Mouse (Mus musculus) midbrain, embryonic 11.5 days (tissue): ENCODE results near the gene Rtraf. TPM values are rescaled to one million over a fixed set of nuclear protein-coding genes. Genes with fewer than 3 reads are reported as not detected.
"Not testable (repeated sequence)": the region's sequence is repeated elsewhere in the genome, so short reads cannot be mapped to it uniquely, and the experiment has no call there.

ENCODE experiments used
- ATAC-seq: fragments of 200-750 bp; cut with Nextera tagmentation; 2 replicates; pipeline ENCODE4 v1.8.0; 2017; ENCODE audit warnings: moderate TSS enrichment, moderate library complexity; ENCODE audit not compliant: low FRiP score
- DNase-seq: peaks from one replicate; pipeline ENCODE4 v3.0.0; 2015; ENCODE audit warnings: low spot score; ENCODE audit errors: missing footprints
- H3K27ac ChIP-seq: fragments of 300-500 bp; sonication (generic); 2 replicates; pipeline ENCODE4 v1.5.1; 2014; ENCODE audit warnings: low read depth, low read length
- H3K27me3 ChIP-seq: fragments of 300-500 bp; sonication (generic); 2 replicates; pipeline ENCODE4 v1.6.1; 2014; ENCODE audit warnings: mild to moderate bottlenecking, low read length, moderate library complexity, mixed read lengths; ENCODE audit not compliant: control insufficient read depth, insufficient read depth
- H3K36me3 ChIP-seq: fragments of 300-500 bp; sonication (generic); 2 replicates; pipeline ENCODE4 v1.6.1; 2014; ENCODE audit warnings: mild to moderate bottlenecking, low read length, moderate library complexity, mixed read lengths; ENCODE audit not compliant: control insufficient read depth, insufficient read depth
- H3K4me1 ChIP-seq: fragments of 300-500 bp; sonication (generic); 2 replicates; pipeline ENCODE4 v1.6.1; 2014; ENCODE audit warnings: low read length; ENCODE audit not compliant: control insufficient read depth, insufficient read depth
- H3K4me2 ChIP-seq: fragments of 300-500 bp; sonication (generic); 2 replicates; pipeline ENCODE4 v1.6.1; 2014; ENCODE audit warnings: mild to moderate bottlenecking, moderate library complexity
- H3K4me3 ChIP-seq: fragments of 300-500 bp; sonication (generic); 2 replicates; pipeline ENCODE4 v1.5.1; 2014; ENCODE audit warnings: low read depth, low read length
- H3K9ac ChIP-seq: fragments of 300-500 bp; sonication (generic); 2 replicates; pipeline ENCODE4 v1.6.1; 2014; ENCODE audit warnings: low read length
- H3K9me3 ChIP-seq: fragments of 300-500 bp; sonication (generic); 2 replicates; pipeline ENCODE4 v1.6.1; 2016; ENCODE audit warnings: low read length; ENCODE audit not compliant: control insufficient read depth
- WGBS: fragments of 180-500 bp; shearing (Covaris S2); extraction: QIAGEN DNeasy Blood & Tissue Kit; methylation state at CpG from one replicate; pipeline ENCODE4 v1.1.7; 2014; 5-methylcytosine and 5-hydroxymethylcytosine counted together
- polyA plus RNA-seq: library from polyadenylated mRNA; unstranded; fragments of >200 nt; fragmentation: Nextera tagmentation; extraction: Ambion mirVana; gene quantifications from 2 replicates; pipeline ENCODE4 v1.2.1, GENCODE M21; 2014

The Rtraf gene
- polyA plus RNA-seq: 277 and 280 TPM in 2 replicates

- under 1% methylated on average over 80 of the region's 80 CpGs for WGBS
- peak within 1 kb of the TSS; percentile 90 for H3K4me3 ChIP-seq
- peak within 1 kb of the TSS; percentile 96 for H3K9ac ChIP-seq
- DNase-seq: peak; percentile 99
- no peaks in the 10 kb centered on the region for H3K9me3 ChIP-seq
- peaks cover 8% of the 10 kb centered on the region for H3K4me1 ChIP-seq
- H3K27me3 ChIP-seq: no peaks in the 10 kb centered on the region
- peaks cover 5% of the 10 kb centered on the region; the same call in 1 of the 2 replicates for H3K36me3 ChIP-seq
- H3K4me2 ChIP-seq: peak within 1 kb of the TSS; percentile 78
- ATAC-seq: peak; percentile 99
- peak within 1 kb of the TSS; percentile 16 for H3K27ac ChIP-seq
Observed at GRCm38 (mm10) chr14:19823321-19824142, at the start of gene Rtraf. Gene Rtraf, minus strand, starts transcription at chr14:19823824.

DNA sequence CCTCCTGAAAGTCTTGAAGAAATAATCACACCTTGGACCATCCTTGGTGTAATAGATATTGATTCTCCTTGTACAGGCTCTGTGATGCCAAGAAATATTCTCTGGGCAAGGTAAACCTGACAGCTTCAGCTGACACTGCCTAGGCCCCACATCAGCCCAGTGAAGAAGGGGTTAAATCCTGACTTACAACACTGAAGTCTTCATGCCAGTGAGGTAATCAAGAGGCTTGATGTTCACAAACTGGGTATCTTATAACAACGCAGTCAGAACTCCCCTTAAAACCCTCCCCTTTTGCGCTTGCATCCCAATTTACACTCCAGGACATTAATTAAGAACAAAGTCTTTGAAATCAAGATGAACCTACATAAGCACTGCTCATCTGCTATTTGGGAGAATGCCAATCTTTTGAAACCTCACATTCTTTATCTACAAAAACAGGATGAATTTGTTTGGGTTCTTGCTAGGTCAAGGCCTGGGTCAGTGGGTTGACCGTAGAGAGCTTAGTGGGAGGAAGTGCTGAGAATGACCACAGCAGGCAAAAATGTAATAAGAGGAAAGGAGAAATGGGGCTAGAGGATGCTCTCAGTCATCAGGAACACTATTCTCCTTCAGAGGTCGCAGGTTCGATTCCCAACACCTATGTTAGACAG, 43.8 kb upstream of the Rtraf start:
- H3K4me1 ChIP-seq: no peaks in the 10 kb centered on the region
- H3K9ac ChIP-seq: no peak overlapping the region
- no peak overlapping the region for H3K27ac ChIP-seq
- no peak overlapping the region for H3K4me2 ChIP-seq
- ATAC-seq (no peak), DNase-seq (no peak)
- 80% methylated on average over 5 of the region's 5 CpGs for WGBS
- no peak overlapping the region for H3K4me3 ChIP-seq
- H3K9me3 ChIP-seq: no peaks in the 10 kb centered on the region
- H3K27me3 ChIP-seq: no peaks in the 10 kb centered on the region
- H3K36me3 ChIP-seq: no peaks in the 10 kb centered on the region

DNA sequence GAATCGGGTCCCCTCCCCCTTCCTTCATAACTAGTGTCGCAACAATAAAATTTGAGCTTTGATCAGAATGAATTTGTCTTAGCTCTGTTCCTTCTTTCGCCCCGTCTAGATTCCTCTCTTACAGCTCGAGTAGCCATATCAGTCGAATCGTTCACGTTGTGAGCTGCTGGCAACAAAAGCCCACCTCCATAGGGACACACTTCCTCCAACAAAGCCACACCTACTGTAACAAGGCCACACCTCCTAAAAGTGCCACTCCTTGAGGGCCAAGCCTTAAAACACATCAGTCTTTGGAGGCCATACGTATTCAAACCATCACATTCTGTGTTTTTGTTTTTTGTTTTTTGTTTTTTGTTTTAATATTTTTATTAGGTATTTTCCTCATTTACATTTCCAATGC, 41.5 kb upstream of the Rtraf start:
- H3K4me3 ChIP-seq, H3K9ac ChIP-seq, H3K4me1 ChIP-seq, DNase-seq, H3K36me3 ChIP-seq, H3K4me2 ChIP-seq, H3K27ac ChIP-seq, ATAC-seq, H3K9me3 ChIP-seq, H3K27me3 ChIP-seq: not testable (repeated sequence)
- 90% methylated on average over 9 of the region's 9 CpGs for WGBS

- Histone ChIP-seq H3K27me3 (no peaks in the 10 kb centered on the region), H3K9ac (no peak overlapping the region), H3K4me3 (no peak overlapping the region), H3K36me3 (no peaks in the 10 kb centered on the region), H3K4me1 (no peaks in the 10 kb centered on the region), H3K4me2 (no peak overlapping the region), H3K9me3 (no peaks in the 10 kb centered on the region), H3K27ac (no peak overlapping the region)
- ATAC-seq: no peak
- 85% methylated on average over 8 of the region's 8 CpGs for WGBS
- DNase-seq: no peak
Observed at GRCm38 (mm10) chr14:19861311-19862080, 37.9 kb upstream of the Rtraf start.

GRCm38 (mm10) chr14:19860281-19860680, 36.7 kb upstream of the Rtraf start:
- no peak for ATAC-seq
- no peak overlapping the region for H3K9ac ChIP-seq
- H3K36me3 ChIP-seq: no peaks in the 10 kb centered on the region
- H3K4me2 ChIP-seq: no peak overlapping the region
- H3K27me3 ChIP-seq: no peaks in the 10 kb centered on the region
- H3K4me3 ChIP-seq: no peak overlapping the region
- H3K9me3 ChIP-seq: no peaks in the 10 kb centered on the region
- no peak overlapping the region for H3K27ac ChIP-seq
- 89% methylated on average over 4 of the region's 4 CpGs for WGBS
- DNase-seq: no peak
- H3K4me1 ChIP-seq: no peaks in the 10 kb centered on the region

DNA sequence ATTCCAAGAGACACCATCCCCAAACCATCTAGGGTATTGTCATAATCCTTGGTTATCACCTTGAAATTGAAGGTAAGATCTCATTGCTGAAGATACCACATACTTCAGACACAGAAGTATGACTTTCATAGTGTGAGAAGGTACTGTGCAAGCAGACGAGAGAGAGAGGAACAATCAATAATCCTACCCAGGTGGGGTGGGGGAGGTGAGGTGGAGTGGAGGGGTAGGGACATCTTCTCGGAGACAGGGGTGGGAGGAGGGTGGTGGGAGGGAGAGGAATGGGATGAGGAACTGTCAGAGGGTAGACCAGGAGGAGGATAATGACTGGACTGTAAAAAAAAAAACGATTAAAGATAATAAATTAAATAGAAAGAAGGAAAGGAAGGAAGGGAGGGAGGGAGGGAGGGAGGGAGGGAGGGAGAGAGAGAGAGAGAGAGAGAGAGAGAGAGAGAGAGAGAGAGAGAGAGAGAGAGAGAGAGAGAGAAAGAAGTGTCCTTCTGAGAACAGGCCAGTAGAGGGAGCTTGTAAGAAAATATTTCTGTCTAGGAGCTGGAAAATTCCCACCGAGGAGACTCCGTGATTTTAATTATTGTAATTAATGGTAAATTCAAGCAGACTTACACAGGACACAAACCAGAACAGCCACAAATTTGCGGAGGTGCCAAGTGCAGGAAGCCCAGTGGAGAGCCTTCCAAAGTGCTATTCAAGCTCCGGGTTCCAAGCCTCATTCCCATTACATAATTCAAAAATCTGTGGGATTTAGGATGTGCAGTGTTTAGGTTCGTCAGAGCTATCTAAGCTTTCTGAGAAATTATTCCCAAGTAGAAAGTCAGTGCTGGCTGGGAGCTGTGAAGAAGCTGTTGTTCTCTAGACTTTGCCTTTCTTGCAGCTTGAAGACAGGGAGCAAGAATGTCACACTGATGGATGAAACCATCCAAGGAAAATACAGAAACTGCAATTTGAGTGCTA, 35.5 kb upstream of the Rtraf start:
- 63% methylated on average over 8 of the region's 8 CpGs for whole genome bisulfite sequencing
- no peaks in the 10 kb centered on the region for H3K9me3 ChIP-seq
- ATAC-seq (no peak), DNase-seq (no peak)
- H3K4me2 ChIP-seq: no peak overlapping the region
- H3K4me1 ChIP-seq: no peaks in the 10 kb centered on the region
- H3K27ac ChIP-seq: no peak overlapping the region
- H3K4me3 ChIP-seq: no peak overlapping the region
- H3K27me3 ChIP-seq: no peaks in the 10 kb centered on the region
- H3K9ac ChIP-seq: no peak overlapping the region
- H3K36me3 ChIP-seq: no peaks in the 10 kb centered on the region

- 82% methylated on average over 2 of the region's 2 CpGs for WGBS
- ATAC-seq (no peak), DNase-seq (no peak)
- Histone ChIP-seq H3K4me3 (no peak overlapping the region), H3K27ac (no peak overlapping the region), H3K9ac (no peak overlapping the region), H3K4me2 (no peak overlapping the region), H3K9me3 (no peaks in the 10 kb centered on the region), H3K27me3 (no peaks in the 10 kb centered on the region), H3K36me3 (no peaks in the 10 kb centered on the region), H3K4me1 (no peaks in the 10 kb centered on the region)
Observed at GRCm38 (mm10) chr14:19858279-19858678, 34.7 kb upstream of the Rtraf start.

DNA sequence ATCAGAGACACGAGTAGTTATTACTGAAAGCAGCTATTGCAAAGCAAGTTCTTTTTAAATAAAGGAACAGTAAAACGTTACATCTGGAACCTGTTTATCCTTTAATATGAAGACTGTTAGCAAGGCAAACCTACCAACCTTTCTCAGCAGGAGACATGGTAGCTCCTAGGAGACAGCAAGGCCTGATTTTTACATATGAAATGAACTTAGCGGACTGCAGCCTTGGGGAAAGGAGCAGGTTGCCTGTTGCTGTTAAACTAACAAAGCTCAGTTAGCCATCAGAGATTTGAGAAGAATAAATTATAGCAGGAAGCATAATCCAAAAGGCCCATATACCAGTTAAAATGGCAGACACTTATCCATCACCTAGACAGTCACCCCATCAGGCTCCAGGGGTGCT, 29.8 kb upstream of the Rtraf start:
- ATAC-seq: no peak
- Histone ChIP-seq H3K36me3 (no peaks in the 10 kb centered on the region), H3K4me3 (no peak overlapping the region), H3K9ac (no peak overlapping the region), H3K9me3 (no peaks in the 10 kb centered on the region), H3K27ac (no peak overlapping the region), H3K27me3 (no peaks in the 10 kb centered on the region), H3K4me1 (no peaks in the 10 kb centered on the region), H3K4me2 (no peak overlapping the region)
- WGBS: 45% methylated on average over 3 of the region's 3 CpGs
- no peak for DNase-seq
